Mouse (Mus musculus) intestine, embryonic 14.5 days (tissue): Measurements from ENCODE around the gene Pdp2. TPM values are rescaled to one million over a fixed set of nuclear protein-coding genes. Genes with fewer than 3 reads are reported as not detected.
A peak's percentile ranks its signal among the peaks of the same experiment; 100 is the strongest.

Experiments
- ATAC-seq: fragments of 200-750 bp; cut with Nextera tagmentation; replicated peaks from 2 replicates; pipeline ENCODE4 v1.8.0; 2017; ENCODE audit warnings: low read depth, moderate number of reproducible peaks, moderate TSS enrichment, moderate library complexity; ENCODE audit not compliant: low FRiP score, low TSS enrichment
- DNase-seq: peaks from one replicate; pipeline ENCODE4 v3.0.0-alpha.2; 2018; ENCODE audit warnings: low spot score
- H3K27ac ChIP-seq: fragments of 300-500 bp; sonication (generic); 2 replicates; pipeline ENCODE4 v1.5.1; 2014; ENCODE audit warnings: low read depth, mild to moderate bottlenecking, control low read depth
- H3K27me3 ChIP-seq: fragments of 300-500 bp; sonication (generic); replicated peaks from 2 replicates; pipeline ENCODE4 v1.6.1; 2014; ENCODE audit warnings: low read length, control low read depth; ENCODE audit not compliant: control insufficient read depth, insufficient read depth
- H3K36me3 ChIP-seq: fragments of 300-500 bp; sonication (generic); 2 replicates; pipeline ENCODE4 v1.6.1; 2014; ENCODE audit warnings: low read length, control low read depth; ENCODE audit not compliant: control insufficient read depth, insufficient read depth
- H3K4me1 ChIP-seq: fragments of 300-500 bp; sonication (generic); replicated peaks from 2 replicates; pipeline ENCODE4 v1.6.1; 2014; ENCODE audit warnings: low read length, control low read depth, mixed read lengths; ENCODE audit not compliant: control insufficient read depth, insufficient read depth
- H3K4me2 ChIP-seq: fragments of 300-500 bp; sonication (generic); 2 replicates; pipeline ENCODE4 v1.6.1; 2014; ENCODE audit warnings: low read length
- H3K4me3 ChIP-seq: fragments of 300-500 bp; sonication (generic); 2 replicates; pipeline ENCODE4 v1.5.1; 2014; ENCODE audit warnings: low read depth, low read length, control low read depth, mixed read lengths
- H3K9ac ChIP-seq: fragments of 300-500 bp; sonication (generic); 2 replicates; pipeline ENCODE4 v1.6.1; 2014; ENCODE audit warnings: mild to moderate bottlenecking, low read length
- H3K9me3 ChIP-seq: fragments of 300-500 bp; sonication (generic); 2 replicates; pipeline ENCODE4 v1.6.1; 2016; ENCODE audit warnings: low read length, control low read depth; ENCODE audit not compliant: control insufficient read depth
- WGBS: fragments of 180-500 bp; shearing (Covaris S2); extraction: QIAGEN DNeasy Blood & Tissue Kit; methylation state at CpG from one replicate; pipeline ENCODE4 v1.1.7; 2014; 5-methylcytosine and 5-hydroxymethylcytosine counted together
- polyA plus RNA-seq: library from polyadenylated mRNA; unstranded; fragments of >200 nt; fragmentation: Nextera tagmentation; extraction: Ambion mirVana; gene quantifications from 2 replicates; pipeline ENCODE4 v1.2.1, GENCODE M21; 2014

Pdp2 gene
- polyA plus RNA-seq, 1 experiment from 2014 or later, result 14.9 TPM

GRCm38 (mm10) chr8:104593536-104594325 is 2.5 kb downstream of the Pdp2 start:
- no peak overlapping the region for H3K4me3 ChIP-seq
- no peak overlapping the region for H3K9ac ChIP-seq
- no peaks in the 10 kb centered on the region for H3K27me3 ChIP-seq
- no peak overlapping the region for H3K27ac ChIP-seq
- no peak for ATAC-seq
- no peaks in the 10 kb centered on the region for H3K9me3 ChIP-seq
- H3K36me3 ChIP-seq, result peaks cover 27% of the 10 kb centered on the region
- peaks cover 13% of the 10 kb centered on the region for H3K4me1 ChIP-seq
- WGBS, result 93% methylated on average over 31 of the region's 31 CpGs
- no peak overlapping the region for H3K4me2 ChIP-seq
- DNase-seq, result no peak

GRCm38 (mm10) chr8:104594611-104595362 is 3.5 kb downstream of the Pdp2 start:
- Histone ChIP-seq H3K27me3 (no peaks in the 10 kb centered on the region), H3K9me3 (no peaks in the 10 kb centered on the region), H3K27ac (no peak overlapping the region), H3K4me1 (peaks cover 16% of the 10 kb centered on the region), H3K36me3 (peaks cover 27% of the 10 kb centered on the region), H3K4me3 (no peak overlapping the region), H3K4me2 (no peak overlapping the region), H3K9ac (no peak overlapping the region)
- DNase-seq (no peak), ATAC-seq (no peak)
- WGBS, result 95% methylated on average over 19 of the region's 19 CpGs

- H3K9ac ChIP-seq, result no peak overlapping the region
- peak; percentile 1 for DNase-seq
- no peak for ATAC-seq
- no peak overlapping the region for H3K27ac ChIP-seq
- H3K4me2 ChIP-seq, result no peak overlapping the region
- peaks cover 27% of the 10 kb centered on the region for H3K36me3 ChIP-seq
- 0 out of 2 replicates have a peak, but pooled peaks cover 5% of the 10 kb centered on the region for H3K27me3 ChIP-seq
- H3K9me3 ChIP-seq, result no peaks in the 10 kb centered on the region
- WGBS, result 88% methylated on average over 21 of the region's 21 CpGs
- H3K4me1 ChIP-seq, result peaks cover 16% of the 10 kb centered on the region
- H3K4me3 ChIP-seq, result no peak overlapping the region
Measured at GRCm38 (mm10) chr8:104595773-104596536, 4.7 kb downstream of the Pdp2 start.

GRCm38 (mm10) chr8:104597656-104598055 is 6.4 kb downstream of the Pdp2 start:
- Histone ChIP-seq H3K27ac (no peak overlapping the region; the same call in 1 of the 2 replicates), H3K9ac (no peak overlapping the region), H3K36me3 (peaks cover 27% of the 10 kb centered on the region), H3K4me2 (no peak overlapping the region), H3K27me3 (0 out of 2 replicates have a peak, but pooled peaks cover 5% of the 10 kb centered on the region), H3K4me1 (peaks cover 13% of the 10 kb centered on the region), H3K9me3 (no peaks in the 10 kb centered on the region), H3K4me3 (no peak overlapping the region)
- ATAC-seq (no peak), DNase-seq (peak; percentile 51)
- WGBS, result 37% methylated on average over 6 of the region's 6 CpGs

- ATAC-seq (no peak), DNase-seq (peak; percentile 48)
- H3K4me2 ChIP-seq, result no peak overlapping the region
- H3K27me3 ChIP-seq, result 0 out of 2 replicates have a peak, but pooled peaks cover 5% of the 10 kb centered on the region
- H3K9me3 ChIP-seq, result no peaks in the 10 kb centered on the region
- H3K9ac ChIP-seq, result no peak overlapping the region
- no peak overlapping the region for H3K4me3 ChIP-seq
- H3K27ac ChIP-seq, result no peak overlapping the region
- H3K36me3 ChIP-seq, result peaks cover 27% of the 10 kb centered on the region
- WGBS, result 31% methylated on average over 6 of the region's 6 CpGs
- H3K4me1 ChIP-seq, result peaks cover 13% of the 10 kb centered on the region; the same call in 1 of the 2 replicates
Measured at GRCm38 (mm10) chr8:104598496-104598895, 7.2 kb downstream of the Pdp2 start.

GRCm38 (mm10) chr8:104601386-104601785 is 10.1 kb downstream of the Pdp2 start:
- no peak for ATAC-seq
- peaks cover 17% of the 10 kb centered on the region for H3K4me1 ChIP-seq
- no peak overlapping the region for H3K4me3 ChIP-seq

GRCm38 (mm10) chr8:104601941-104602371 is 10.7 kb downstream of the Pdp2 start:
- H3K27me3 ChIP-seq, result 0 out of 2 replicates have a peak, but pooled peaks cover 5% of the 10 kb centered on the region
- H3K27ac ChIP-seq, result no peak overlapping the region
- H3K36me3 ChIP-seq, result no peaks in the 10 kb centered on the region
- 3% methylated on average over 12 of the region's 12 CpGs for WGBS
- H3K4me2 ChIP-seq, result peak overlapping the region; percentile 45
- peak; percentile 63 for DNase-seq
- H3K9me3 ChIP-seq, result no peaks in the 10 kb centered on the region
- peak; percentile 25; the same call in 1 of the 2 replicates for ATAC-seq
- peak overlapping the region; percentile 19 for H3K4me3 ChIP-seq
- H3K9ac ChIP-seq, result no peak overlapping the region
- peaks cover 20% of the 10 kb centered on the region for H3K4me1 ChIP-seq

More at GRCm38 (mm10) chr8:104601386-104601785, 10.1 kb downstream of the Pdp2 start:
- Histone ChIP-seq H3K36me3 (no peaks in the 10 kb centered on the region), H3K27me3 (0 out of 2 replicates have a peak, but pooled peaks cover 5% of the 10 kb centered on the region), H3K4me2 (peak overlapping the region; percentile 45), H3K9ac (no peak overlapping the region), H3K27ac (no peak overlapping the region), H3K9me3 (no peaks in the 10 kb centered on the region)
- 20% methylated on average over 7 of the region's 7 CpGs for WGBS
- peak; percentile 51 for DNase-seq
